Mouse (Mus musculus) left cerebral cortex, adult 9 months (tissue): ENCODE measurements around the gene Cmtr1.
"Not testable (repeated sequence)": the region's sequence is repeated elsewhere in the genome, so short reads cannot be mapped to it uniquely, and the experiment has no call there.

Experiments
- DNase-seq, 2 experiments: peaks; one replicate each; pipeline ENCODE4 v3.0.0; 2022; ENCODE audit warnings: low spot score in 2 of 2

The Cmtr1 gene

DNA sequence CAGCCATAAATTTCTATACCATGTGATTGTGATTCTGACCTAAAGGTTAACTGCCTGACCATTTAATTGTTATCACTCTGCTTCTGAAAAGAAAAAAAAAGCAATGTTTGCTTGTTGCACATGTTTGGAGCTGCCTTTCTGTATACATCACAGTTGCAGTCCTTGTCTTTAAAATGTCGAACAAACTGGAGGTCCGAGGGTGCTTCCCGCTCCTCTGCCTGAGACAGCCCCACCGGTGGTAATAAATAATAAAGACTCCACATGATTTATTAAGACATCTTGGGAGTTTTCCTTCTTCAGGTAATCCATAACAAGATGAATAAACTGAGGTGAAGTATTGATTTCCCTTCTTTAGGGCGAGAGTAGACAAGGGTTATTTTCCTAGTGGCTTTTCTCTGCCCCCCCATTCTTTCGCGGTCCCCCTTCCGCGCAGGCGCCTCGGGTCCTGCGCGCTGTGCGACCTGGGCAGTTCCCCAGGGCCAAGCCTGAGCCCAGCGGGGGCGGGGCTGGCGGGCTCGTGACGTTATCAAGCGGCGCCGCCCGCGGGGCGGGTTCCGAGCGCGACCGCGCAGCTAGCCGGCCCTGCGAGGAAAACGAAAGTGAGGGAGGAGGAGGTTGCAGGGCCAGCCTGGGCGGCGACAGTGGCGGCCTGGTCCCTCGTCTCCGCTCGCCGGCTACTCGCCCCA, at the start of gene Cmtr1:
Gene Cmtr1, plus strand, starts transcription at position 520 of the 686 bp plus-strand sequence.
- peak; percentile 76 to 93 for DNase-seq

DNA sequence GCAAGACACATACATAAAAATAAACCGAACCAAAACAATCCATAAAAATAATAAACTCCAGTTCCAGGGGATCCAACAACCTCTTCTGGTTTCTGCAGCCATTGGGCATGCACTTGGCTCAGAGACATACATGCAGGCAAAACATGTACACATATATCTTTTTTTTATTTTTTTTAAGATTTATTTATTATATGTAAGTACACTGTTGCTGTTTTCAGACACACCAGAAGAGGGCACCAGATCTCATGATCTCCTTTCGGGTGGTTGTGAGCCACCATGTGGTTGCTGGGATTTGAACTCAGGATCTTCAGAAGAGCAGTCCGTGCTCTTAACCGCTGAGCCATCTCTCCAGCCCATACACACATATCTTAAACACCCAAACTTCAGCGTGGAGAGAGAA, 46.9 kb upstream of the Cmtr1 start:
- not testable (repeated sequence) for DNase-seq

DNA sequence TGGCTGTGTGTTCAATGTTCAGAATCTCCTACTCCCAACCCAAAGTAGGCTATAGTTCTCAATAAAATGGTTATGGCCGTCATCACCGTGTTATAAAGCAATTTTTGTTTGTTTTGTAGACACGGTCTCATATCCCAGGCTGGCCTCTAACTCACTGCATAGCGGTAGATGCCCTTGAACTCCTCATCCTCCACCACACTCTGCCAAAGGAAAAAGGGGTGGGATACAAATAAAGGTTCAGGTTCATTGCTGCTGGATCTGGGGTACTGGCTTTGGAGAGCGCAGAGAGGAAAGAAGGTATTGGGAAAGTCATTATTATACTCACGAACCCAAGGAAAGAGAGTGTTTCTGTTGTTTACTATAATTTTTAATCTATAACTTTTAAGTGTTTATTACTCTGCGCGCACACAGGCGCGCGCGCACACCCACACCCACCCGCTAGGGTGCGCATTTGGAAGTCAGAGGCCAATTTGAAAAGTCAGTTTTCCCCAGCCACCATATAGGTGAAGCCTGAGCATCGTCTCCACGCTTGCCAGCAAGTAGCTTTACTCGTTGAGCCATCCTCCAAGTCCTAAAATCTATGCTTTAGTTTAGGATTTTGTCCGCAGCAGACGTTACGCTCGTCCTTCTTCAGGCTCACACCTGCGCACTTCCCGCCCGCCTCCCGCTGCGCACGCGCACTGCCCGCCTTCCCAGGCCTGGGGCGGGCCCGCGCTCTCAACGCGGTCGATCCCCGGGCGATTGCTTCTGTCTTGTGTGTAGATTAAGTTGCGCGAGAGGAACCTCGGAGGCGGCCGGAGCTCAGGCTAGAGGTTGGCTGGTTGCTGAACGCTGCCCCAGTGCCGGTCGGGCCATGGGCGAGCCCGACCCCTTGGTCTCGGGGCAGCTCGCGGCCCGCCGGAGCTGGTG, 46.0 kb upstream of the Cmtr1 start, which contains the start of the genes Rnf8 and Gm28043:
Gene Rnf8, plus strand, starts transcription at position 676 of the 909 bp plus-strand sequence.
Gene Gm28043, plus strand, starts transcription at position 762 of the 909 bp plus-strand sequence.
- peak; percentile 82 to 93 for DNase-seq

DNA sequence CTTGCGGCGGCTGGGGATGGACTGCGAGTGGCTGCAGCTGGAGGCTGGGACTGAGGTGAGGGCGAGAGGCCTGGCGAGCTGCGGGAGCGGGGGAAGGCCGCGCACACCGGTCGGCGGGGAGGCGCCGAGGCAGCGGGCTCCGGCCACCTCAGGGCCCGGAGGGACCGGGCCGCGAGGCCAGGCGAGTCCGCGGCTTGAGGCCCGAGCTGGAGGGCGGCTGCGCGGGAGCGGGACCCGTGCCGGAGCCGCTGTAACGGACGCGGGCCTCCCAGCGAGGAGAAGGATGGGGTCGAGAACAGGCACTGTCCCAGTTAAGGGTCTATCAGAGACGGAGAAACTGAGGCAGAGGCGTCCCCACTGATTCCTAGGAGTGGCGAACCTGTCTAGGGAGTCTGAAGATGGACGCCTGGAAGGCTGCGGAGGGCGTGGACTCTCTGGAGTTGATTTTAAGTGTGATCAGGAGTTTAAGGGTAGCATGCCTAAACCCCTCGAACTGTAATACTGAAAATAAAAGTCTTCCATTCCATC, 45.3 kb upstream of the Cmtr1 start:
- DNase-seq, result no peak

DNA sequence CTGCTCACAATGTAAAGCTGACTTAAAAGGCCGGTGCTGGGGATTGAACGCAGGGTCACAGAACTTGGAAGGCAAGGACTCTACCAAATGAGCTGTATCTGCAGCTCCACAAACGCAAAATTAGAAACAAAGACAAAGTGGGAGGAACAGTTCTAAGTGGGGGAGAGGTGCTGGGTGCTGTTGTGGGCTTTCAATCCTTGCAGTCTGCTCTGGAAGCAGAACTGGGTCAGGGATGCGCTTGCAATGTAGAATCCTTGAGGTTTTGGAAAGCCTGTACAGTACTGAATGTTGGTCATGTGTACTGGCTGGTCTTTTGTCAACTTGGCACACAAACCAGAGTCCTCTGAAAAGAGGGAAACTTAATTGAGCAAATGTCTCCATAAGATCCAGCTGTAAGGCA, 44.8 kb upstream of the Cmtr1 start:
- no peak for DNase-seq

DNA sequence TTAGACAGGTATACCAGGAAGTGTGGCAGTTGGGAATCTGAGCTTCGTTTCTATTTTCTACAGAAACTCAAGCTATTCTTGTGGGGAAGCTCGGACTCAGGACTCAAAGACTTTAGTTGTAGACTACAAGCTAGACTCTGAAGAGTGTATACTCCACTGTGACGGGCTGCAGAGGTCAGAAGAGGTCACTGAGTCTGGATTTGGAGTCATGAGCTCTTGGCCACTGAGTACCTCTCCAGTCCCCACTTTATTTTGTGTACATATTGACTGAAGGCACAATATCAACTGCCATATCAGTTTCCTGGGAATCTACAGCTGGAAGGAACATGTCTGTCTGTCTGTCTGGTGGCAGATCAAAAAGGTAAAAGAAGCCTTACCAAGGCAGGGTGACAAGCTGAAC, 41.2 kb upstream of the Cmtr1 start:
- no peak for DNase-seq

DNA sequence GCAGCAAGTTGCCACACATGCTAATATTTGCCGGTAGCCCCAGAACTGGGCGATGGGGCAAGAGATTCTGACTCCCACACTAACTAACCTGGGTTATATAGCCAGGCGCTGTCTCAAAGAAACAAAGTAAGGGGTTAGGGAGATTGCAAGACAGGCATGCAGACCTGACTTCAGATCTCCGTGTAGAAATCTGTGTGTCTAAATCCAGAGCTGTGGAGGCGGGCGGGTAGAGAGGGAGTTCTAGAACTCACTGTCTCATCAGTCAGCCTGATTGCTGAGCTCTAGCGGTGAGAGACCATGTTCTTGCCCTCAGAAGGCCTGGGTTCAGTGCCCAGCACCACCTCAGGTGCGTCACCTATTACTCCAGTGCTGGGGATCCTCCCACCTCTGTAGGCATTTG, 36.9 kb upstream of the Cmtr1 start:
- DNase-seq, result no peak

DNA sequence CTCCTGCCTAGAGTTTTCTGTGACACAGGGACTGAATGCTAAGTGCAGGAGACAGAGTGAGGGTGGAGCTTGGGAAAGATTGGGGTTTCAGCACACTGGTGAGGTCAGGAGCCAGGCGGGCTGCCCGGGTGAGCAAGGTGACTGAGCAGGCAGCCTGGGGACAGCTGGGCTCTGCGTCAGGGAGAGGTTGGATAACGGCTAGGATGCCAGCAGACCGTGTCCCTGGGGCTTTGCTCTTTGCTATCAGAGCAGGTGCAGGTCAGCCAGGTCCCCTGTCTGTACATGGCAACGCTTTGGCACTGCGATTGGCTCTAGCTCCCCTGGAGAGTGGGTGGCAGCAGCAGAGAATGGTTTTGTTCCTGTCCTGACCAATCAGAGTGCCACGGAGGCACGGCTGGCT, 33.1 kb upstream of the Cmtr1 start:
- no peak for DNase-seq

DNA sequence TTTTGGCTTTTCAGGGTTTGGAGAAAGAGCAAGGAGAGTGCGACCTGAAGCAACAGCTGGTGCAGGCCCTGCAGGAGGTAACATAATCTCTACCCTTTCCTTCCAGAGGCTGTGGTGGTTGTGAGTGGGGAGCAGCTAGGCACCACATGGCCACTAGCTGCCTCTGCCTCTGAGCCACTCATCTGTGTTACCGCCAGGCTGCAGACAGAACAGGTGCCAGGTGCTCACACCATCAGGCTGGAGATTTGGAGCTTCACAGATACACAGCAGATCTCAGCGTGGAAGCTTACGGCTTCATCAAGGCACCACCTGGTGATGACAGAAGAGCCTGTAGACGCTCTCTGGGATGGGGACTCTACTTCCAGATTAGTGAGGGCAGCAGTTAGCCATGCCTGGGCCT, 31.4 kb upstream of the Cmtr1 start:
- no peak for DNase-seq

DNA sequence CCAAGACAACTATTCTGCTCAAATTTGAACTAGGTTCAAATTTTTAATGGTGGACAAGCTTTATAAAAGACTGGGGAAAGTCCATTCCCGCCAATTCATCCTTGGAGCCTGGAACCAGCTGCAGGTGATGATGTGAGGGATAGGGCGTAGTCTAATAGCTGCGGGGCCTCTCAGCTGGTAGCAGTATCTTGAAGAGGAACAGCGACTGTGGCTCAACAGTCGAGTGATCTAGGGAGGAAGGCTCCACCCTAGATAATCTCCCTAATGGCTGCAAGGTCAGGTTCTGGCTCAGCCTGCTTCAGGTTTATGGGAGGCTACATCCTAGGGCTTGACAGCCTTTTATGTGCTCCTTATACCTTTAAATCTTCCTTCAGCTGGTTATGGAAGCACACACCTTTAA, 30.8 kb upstream of the Cmtr1 start:
- no peak for DNase-seq

DNA sequence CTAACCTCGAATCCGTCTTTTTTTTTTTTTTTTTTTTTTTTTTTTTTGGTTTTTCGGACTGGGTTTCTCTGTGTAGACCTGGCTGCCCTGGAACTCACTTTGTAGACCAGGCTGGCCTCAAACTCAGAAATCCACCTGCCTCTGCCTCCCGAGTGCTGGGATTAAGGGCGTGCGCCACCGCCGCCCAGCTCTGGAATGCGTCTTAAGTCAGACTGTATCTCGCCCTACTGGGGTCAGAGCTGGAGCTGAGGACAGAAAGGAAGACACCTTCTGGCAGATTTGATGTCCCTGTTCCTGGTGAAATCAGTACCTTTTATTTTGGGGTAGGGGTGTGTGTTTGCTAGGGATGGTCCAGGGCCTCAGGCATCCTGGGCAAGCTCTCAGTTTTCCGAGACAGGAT, 28.1 kb upstream of the Cmtr1 start:
- DNase-seq, result no peak

DNA sequence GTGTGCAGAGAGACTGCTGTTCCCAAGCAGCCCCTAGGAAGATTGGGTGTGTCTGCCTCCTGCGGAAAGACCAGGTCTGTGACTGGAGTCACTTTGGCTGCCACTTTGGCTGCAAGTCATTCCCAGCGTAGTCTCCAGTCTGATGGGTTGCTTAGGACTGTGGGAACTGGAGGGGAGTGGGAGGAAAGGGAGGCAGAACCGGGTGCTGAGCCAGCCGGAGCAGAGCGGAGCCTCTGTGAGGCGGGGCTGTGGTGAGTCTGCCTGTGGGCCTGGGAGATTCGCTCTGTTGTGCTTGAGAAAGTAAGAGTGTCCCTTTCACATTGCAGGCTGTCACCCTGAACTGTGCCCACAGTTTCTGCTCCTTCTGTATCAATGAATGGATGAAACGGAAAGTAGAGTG, 24.9 kb upstream of the Cmtr1 start:
- DNase-seq, result no peak

DNA sequence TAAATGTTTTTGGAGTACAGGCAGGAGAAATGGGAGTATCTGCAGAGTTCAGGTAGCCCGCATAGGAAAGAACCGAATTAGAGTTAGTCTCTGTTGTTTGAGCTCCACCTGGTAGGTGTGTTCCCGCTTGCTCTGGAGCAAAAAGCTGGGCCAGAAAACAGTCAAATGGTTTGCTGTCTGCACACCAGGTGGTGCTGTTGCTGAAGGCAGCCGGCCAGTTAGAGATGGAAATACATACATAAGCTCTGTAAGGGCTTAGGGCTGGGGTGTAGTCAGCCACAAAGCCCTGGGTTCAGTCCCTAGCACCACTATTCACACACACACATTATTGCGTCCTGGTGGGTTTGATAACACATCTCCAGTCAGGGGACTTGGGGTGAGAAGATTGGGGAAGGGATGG, 24.3 kb upstream of the Cmtr1 start:
- peak in 1 of 2 experiments; percentile 51 for DNase-seq

DNA sequence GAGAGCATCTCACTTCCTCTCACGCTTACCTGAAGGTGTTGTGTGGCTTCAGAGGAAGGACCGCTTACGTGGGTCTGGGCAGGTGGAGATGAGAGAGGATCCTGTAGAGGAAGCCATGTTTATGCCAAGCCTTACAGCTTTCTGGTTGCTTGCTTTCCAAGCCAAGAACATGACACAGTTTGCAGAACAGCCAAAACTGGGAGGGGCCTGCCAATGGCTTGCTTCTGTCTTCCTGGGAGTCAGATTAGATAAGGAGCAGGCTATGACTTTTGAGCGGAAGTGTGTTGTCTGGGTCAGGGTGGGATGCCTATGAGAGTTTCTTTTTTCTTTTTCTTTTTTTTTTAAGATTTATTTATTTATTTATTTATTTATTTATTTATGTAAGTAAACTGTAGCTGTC, 23.0 kb upstream of the Cmtr1 start:
- no peak for DNase-seq

DNA sequence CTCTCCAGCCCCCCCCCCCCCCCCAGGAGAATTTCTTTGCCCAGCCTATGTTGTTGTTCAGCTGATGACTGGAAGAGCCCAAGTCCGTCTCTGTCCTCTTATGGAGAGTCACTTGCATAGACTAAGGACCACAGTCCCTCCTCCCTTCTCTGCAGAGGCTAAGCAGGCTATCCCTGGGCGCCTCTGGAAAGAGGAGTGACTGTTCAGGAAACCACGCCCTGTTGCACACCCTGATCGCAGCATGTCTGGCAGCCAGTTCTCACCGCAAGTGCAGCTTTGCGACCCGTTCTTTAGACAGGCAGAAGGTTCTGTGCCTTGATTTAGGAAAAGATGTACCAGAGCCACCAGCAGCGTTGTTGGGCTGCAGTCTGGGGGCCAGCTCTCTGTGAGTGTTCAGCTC, 22.5 kb upstream of the Cmtr1 start:
- no peak for DNase-seq

DNA sequence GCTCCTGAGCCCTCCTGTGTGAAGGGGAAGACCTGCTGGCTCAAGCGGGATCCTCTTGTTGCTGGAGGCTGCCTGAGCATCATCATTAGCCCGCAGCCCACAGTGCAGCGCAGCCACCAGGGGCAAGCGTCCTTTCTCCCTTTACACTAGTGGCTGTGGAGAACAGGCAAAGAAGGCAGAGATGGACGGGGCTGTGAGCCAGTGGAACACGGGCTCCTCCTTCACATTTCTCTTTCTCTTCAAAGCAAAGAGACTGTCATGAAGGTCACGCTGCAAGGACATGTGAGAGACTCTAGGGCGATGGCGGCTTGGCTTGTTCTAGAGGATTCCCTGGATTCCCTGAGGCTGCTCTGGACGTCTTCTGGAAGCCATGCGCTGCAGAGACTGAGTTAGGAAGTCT, 19.4 kb upstream of the Cmtr1 start:
- DNase-seq, result no peak

DNA sequence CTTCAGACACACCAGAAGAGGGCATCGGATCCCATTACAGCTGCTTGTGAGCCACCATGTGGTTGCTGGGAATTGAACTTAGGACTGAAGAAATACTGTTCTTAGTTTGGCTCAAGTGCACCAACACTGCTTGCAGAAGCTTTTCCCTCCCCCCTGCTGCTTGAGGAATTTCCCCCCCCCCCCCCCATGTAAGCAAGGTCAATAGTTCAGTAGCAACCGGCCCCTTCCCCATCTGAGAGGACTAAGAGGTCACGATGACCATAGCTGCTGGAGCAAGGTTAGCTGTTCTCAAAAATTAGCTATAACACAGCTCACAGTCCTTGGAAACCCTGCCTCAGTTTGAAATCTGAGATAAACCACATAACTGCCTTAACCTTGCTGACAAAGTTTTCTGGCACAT, 18.2 kb upstream of the Cmtr1 start:
- DNase-seq, result no peak

DNA sequence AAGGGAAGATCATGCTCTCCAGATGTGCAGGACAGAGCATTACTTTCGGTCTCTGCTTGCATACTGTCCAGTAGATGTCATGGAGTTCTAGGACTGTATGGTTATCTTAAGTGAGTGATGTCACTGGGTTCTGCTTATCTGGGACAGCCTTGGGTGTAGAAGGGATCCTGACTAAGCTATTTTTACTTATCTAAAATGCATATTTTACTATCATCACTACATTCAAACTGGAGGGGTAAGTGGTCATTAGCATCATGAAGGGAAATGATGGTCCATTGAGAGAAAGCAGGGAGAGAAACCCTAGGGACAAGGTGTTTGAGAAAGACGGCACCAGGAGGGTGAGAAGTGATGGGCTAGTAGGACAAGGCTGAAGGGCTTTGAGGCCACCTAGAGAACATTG, 2.1 kb upstream of the Cmtr1 start:
- no peak for DNase-seq

DNA sequence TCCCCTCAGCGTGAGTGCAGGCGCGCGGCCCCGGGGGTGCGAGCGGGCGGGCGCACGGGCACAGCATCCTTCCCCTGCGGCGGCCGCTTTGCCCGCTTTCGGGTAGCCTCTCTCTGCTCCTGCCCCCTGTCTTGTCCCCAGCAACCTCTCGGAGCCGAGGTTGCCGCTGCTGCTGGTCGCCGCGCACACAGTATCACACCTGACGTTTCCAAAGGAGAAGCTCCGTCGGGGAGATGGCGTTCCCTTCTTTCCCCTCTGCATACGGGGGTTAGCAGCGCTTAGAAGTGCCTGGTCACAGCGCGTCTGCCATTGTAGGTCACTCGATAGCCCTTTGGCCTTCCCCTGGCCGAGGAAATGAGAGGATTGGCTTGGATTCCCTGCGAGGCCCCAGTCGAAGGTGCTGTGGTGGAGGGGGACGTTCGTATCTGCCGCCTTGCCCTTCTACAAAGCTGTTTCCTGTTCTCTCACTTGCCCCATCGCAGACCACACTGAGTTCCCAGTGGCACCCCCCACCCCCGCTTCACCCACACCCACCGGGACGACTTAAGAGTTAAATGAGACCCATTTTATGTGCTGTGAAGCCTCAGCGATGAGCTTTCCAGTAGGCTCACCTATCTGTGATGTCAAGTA, 482 bp downstream of the Cmtr1 start:
- DNase-seq, result no peak

DNA sequence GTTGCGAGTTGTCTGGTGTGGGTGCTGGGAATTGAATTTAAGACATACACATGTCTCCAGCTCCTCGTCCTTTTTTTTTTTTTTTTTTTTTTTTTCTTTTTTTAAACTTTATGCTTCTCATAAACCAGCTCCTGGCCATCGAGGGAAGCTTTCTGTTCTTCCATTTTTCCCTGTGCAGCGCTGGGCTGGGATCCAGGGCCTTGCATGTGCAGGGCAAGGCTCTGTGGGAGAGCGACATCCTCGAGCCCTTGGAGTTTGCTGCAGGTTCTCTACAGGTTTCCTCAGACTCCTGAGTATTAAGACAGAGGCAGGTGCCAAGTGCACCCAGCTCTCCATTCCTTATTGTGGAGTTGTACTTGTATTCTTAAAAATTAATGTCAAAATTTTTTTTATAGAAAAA, 1.8 kb downstream of the Cmtr1 start:
- no peak for DNase-seq

DNA sequence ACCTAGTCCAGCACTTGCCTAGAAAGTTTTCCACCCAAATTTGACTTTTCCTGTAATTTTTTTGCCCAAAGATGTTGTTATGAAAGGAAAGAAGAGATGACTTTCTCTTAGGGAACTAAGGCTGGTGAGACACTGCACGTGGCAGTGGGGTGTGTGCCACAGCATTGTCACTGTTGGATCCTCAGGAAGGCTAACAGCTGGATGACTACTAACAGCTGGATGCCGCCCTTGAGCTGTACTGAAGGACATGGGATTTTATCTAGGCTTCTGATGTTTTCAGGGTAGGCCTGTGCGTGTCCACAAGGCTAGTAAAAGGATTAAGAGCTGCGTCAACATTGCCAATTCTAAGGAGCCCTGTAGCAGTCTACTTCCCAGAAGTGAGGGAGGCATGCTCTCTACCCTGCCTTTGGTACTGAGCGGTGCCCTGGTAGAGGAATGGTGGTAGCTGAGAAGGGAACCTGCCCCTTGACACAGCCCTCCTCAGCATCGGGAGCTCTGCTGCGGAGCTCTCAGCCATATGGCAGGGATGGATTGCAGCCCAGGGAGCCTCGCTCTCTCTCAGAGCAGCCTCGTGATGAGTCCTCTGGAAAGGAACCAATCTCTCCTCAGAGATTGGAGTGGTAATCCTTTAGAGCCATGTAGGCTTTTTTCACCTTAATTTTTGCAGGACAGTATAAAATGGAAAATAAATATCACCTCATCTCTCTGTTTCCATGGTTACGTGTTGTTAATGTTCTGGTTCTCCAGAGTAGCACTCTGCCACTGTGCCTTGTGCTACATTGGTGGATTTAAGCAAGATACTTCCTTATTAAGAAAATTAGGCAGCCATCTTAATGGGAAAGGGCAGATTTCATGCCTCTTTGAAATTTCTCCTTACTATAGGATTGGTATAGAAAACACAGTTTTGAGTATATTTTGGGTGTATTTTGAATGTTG, 7.9 kb downstream of the Cmtr1 start:
- DNase-seq, result peak in 1 of 2 experiments; percentile 62
